Mouse (Mus musculus) ES-Bruce4 (cell line): Measurements from ENCODE around the gene Glis1.

Source experiments
- CTCF ChIP-seq: IDR thresholded peaks from one replicate; pipeline ENCODE4 v1.8.1; 2011; ENCODE audit warnings: low read depth, low read length
- POLR2A ChIP-seq: IDR thresholded peaks from one replicate; pipeline ENCODE4 v1.8.1; 2011; ENCODE audit warnings: low read length; ENCODE audit not compliant: insufficient read depth

DNA sequence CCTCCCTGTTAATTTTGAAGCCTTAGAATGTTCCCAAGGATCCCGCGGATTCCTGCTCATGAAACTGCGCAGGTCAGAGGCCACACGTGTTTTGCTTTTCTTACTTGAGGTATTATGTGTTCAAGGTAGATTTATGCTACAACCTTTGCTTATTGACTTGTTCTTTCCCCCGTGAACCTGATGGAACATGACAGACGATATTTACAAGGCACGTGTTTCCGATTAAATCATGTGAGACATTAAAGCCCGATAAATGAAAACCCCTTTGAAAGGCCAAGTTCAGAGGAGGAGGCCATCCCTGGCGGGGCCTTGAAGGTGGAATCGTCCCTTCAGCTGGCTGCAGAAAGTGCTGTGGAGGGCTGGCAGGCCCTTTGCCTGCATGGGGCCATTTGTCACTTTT is 26.1 kb downstream of the Glis1 start:
- TF ChIP-seq POLR2A (no peak), CTCF (no peak)
